In genomic region chr14:73385720-73386374, GRCm38 (mm10) we compare ENCODE assay signal across 8 mouse cellular contexts. TPM values are rescaled to one million over a fixed set of nuclear protein-coding genes. Genes with fewer than 3 reads are reported as not detected.
A peak's percentile ranks its signal among the peaks of the same experiment; 100 is the strongest.
DNase-seq lines count a peak whose midpoint lies in the region; ATAC-seq and TF ChIP-seq lines count a peak whose summit lies in the region.

No protein-coding gene starts in this region.

- H3K4me1 ChIP-seq in liver, adult 2 months (ENCODE audit: control insufficient read depth, insufficient read depth, low read length): peaks cover 27% of the 10 kb centered on the region
- H3K4me1 ChIP-seq in embryonic fibroblast, embryonic 13.5 days (ENCODE audit: control insufficient read depth, insufficient read depth, low read length): peaks cover 8% of the 10 kb centered on the region
- H3K4me1 ChIP-seq in intestine, embryonic 16.5 days (ENCODE audit: control insufficient read depth, insufficient read depth, low read length): peaks cover 22% of the 10 kb centered on the region
- H3K4me1 ChIP-seq in neural tube, embryonic 13.5 days (replicated peaks): peaks cover 54% of the 10 kb centered on the region

- peaks cover 5% of the 10 kb centered on the region; the same call in 1 of the 2 replicates for H3K36me3 ChIP-seq in liver, adult 2 months (ENCODE audit: control insufficient read depth, insufficient read depth, low read length)
- no peaks in the 10 kb centered on the region for H3K36me3 ChIP-seq in intestine, embryonic 16.5 days (ENCODE audit: control insufficient read depth, insufficient read depth, low read length)
- H3K36me3 ChIP-seq in neural tube, embryonic 13.5 days: no peaks in the 10 kb centered on the region

- H3K27ac ChIP-seq in liver, adult 2 months (replicated peaks; ENCODE audit: insufficient read depth, low read depth, low read length): peak overlapping the region; percentile 97
- peak overlapping the region; percentile 5; the same call in 1 of the 2 replicates for H3K27ac ChIP-seq in embryonic fibroblast, embryonic 13.5 days (ENCODE audit: insufficient read depth, low read length)
- H3K27ac ChIP-seq in intestine, embryonic 16.5 days (ENCODE audit: low read length): peak overlapping the region; percentile 98
- H3K27ac ChIP-seq in neural tube, embryonic 13.5 days (replicated peaks): 0 out of 2 replicates have a peak overlapping the region, but pooled peaks have one; percentile 97

- H3K27me3 ChIP-seq in liver, adult 2 months (ENCODE audit: control insufficient read depth, insufficient read depth, low read length): no peaks in the 10 kb centered on the region
- H3K27me3 ChIP-seq in intestine, embryonic 16.5 days (replicated peaks; ENCODE audit: control insufficient read depth, insufficient read depth, low read length): no peaks in the 10 kb centered on the region
- no peaks in the 10 kb centered on the region for H3K27me3 ChIP-seq in neural tube, embryonic 13.5 days

- intact Hi-C loops in left cerebral cortex, postnatal 14 days (cut with DNase I): loop anchor here (2.0 to 10.0 kb wide), 2 partner anchors 89 to 119 kb away; no protein-coding TSS in a partner anchor

- H3K4me3 ChIP-seq in liver, adult 2 months (ENCODE audit: insufficient read depth, low read depth, low read length): no peak overlapping the region
- no peak overlapping the region for H3K4me3 ChIP-seq in embryonic fibroblast, embryonic 13.5 days (ENCODE audit: insufficient read depth, low read length)
- H3K4me3 ChIP-seq in intestine, embryonic 16.5 days (ENCODE audit: low read length): no peak overlapping the region; the same call in 1 of the 2 replicates
- H3K4me3 ChIP-seq in neural tube, embryonic 13.5 days: peak overlapping the region; percentile 96; the same call in 1 of the 2 replicates

- peaks cover 18% of the 10 kb centered on the region; the same call in 1 of the 2 replicates for H3K79me2 ChIP-seq in liver, adult 2 months (ENCODE audit: control insufficient read depth, insufficient read depth, low read length)

- ATAC-seq in intestine, embryonic 16.5 days: peak; percentile 76
- no peak for ATAC-seq in neural tube, embryonic 13.5 days (ENCODE audit: low read depth)

- H3K4me2 ChIP-seq in intestine, embryonic 16.5 days (ENCODE audit: low read depth, low read length): peak overlapping the region; percentile 45
- H3K4me2 ChIP-seq in neural tube, embryonic 13.5 days: peak overlapping the region; percentile 70

- TF ChIP-seq CTCF in liver, adult 2 months (IDR thresholded peaks at IDR 0.05; ENCODE audit: low read depth, low read length): no peak
- TF ChIP-seq CTCF in embryonic fibroblast, embryonic 13.5 days (IDR thresholded peaks at IDR 0.05; ENCODE audit: borderline replicate concordance, insufficient read depth, low read length): no peak

- no peaks in the 10 kb centered on the region for H3K9me3 ChIP-seq in intestine, embryonic 16.5 days (ENCODE audit: control insufficient read depth, low read length)
- no peaks in the 10 kb centered on the region for H3K9me3 ChIP-seq in neural tube, embryonic 13.5 days

- no peak overlapping the region for H3K9ac ChIP-seq in liver, adult 2 months (ENCODE audit: low read depth, low read length)
- no peak overlapping the region for H3K9ac ChIP-seq in intestine, embryonic 16.5 days (ENCODE audit: low read depth, low read length)
- H3K9ac ChIP-seq in neural tube, embryonic 13.5 days: peak overlapping the region; percentile 98; the same call in 1 of the 2 replicates

- no peak for TF ChIP-seq POLR2A in liver, adult 2 months (IDR thresholded peaks at IDR 0.05; ENCODE audit: extremely low read depth, insufficient read depth, low read length)
- TF ChIP-seq POLR2A in embryonic fibroblast, embryonic 13.5 days (IDR thresholded peaks at IDR 0.05; ENCODE audit: low read depth, low read length): no peak

- no peak for DNase-seq in liver, adult 2 months (ENCODE audit: extremely low read depth, low read depth, low spot score)
- no peak for DNase-seq in liver
- DNase-seq in left cerebral cortex, adult 11 months (ENCODE audit: low spot score): no peak
- DNase-seq in left cerebral cortex, postnatal 14 days (ENCODE audit: low spot score in 2 of 2): no peak
- no peak for DNase-seq in adrenal gland, postnatal 25 days

- WGBS in liver, adult 2 months: 26% methylated on average over 2 of the region's 2 CpGs
- 83% methylated on average over 2 of the region's 2 CpGs for WGBS in intestine, embryonic 16.5 days
- 94% methylated on average over 2 of the region's 2 CpGs for WGBS in neural tube, embryonic 13.5 days

RNA-seq across cellular contexts. Expression of gene Itm2b, which starts 0.8 kb away (rescaled TPM):
- 967 and 981 TPM in 2 replicates for total RNA-seq in liver, adult 2 months (2014; rRNA removed)
- polyA plus RNA-seq in liver, adult 2 months (2012; rRNA removed): 1,187 and 1,239 TPM in 2 replicates
- 570 and 658 TPM in 2 replicates for polyA plus RNA-seq in embryonic fibroblast, embryonic 13.5 days (2011; ENCODE audit: insufficient read length, low read depth, missing spikeins)
- polyA plus RNA-seq in intestine, embryonic 16.5 days (2015; fragmentation: Nextera tagmentation; extraction: Ambion mirVana): 702 and 717 TPM in 2 replicates
- 781 and 803 TPM in 2 replicates for polyA plus RNA-seq in neural tube, embryonic 13.5 days (2015; fragmentation: Nextera tagmentation; extraction: Ambion mirVana)
- 100 to 1,000 TPM; 732 to 742 TPM for total RNA-seq in left cerebral cortex, postnatal 14 days (2021)
- total RNA-seq in adrenal gland, postnatal 25 days (2021): 881 and 1,010 TPM in 2 replicates

Comparison
In these comparisons a context has a peak if more than half of its experiments do, and no peak if none do; other contexts are left out.
1. H3K27ac ChIP-seq: peak in every context shown above with its lines; median percentile 98 in intestine, embryonic 16.5 days; 97 in liver, adult 2 months; 97 in neural tube, embryonic 13.5 days; 5 in embryonic fibroblast, embryonic 13.5 days.